Mouse (Mus musculus) forebrain, embryonic 16.5 days (tissue): ENCODE results near the gene Unkl. TPM values are rescaled to one million over a fixed set of nuclear protein-coding genes. Genes with fewer than 3 reads are reported as not detected.

ENCODE experiments used
- ATAC-seq: fragments of 200-750 bp; cut with Nextera tagmentation; 2 replicates; pipeline ENCODE4 v1.8.0; 2017; ENCODE audit warnings: mild to moderate bottlenecking, moderate library complexity
- H3K27ac ChIP-seq: fragments of 300-500 bp; sonication (generic); 2 replicates; pipeline ENCODE4 v1.5.1; 2014; ENCODE audit warnings: low read length, control low read depth
- H3K27me3 ChIP-seq: fragments of 300-500 bp; sonication (generic); replicated peaks from 2 replicates; pipeline ENCODE4 v1.6.1; 2014; ENCODE audit warnings: low read length; ENCODE audit not compliant: control insufficient read depth, insufficient read depth
- H3K36me3 ChIP-seq: fragments of 300-500 bp; sonication (generic); 2 replicates; pipeline ENCODE4 v1.6.1; 2014; ENCODE audit not compliant: control insufficient read depth, insufficient read depth
- H3K4me1 ChIP-seq: fragments of 300-500 bp; sonication (generic); replicated peaks from 2 replicates; pipeline ENCODE4 v1.6.1; 2014; ENCODE audit warnings: low read length; ENCODE audit not compliant: control insufficient read depth, insufficient read depth
- H3K4me2 ChIP-seq: fragments of 300-500 bp; sonication (generic); 2 replicates; pipeline ENCODE4 v1.6.1; 2014; ENCODE audit warnings: mild to moderate bottlenecking, low read length, control low read depth
- H3K4me3 ChIP-seq: fragments of 300-500 bp; sonication (generic); replicated peaks from 2 replicates; pipeline ENCODE4 v1.5.1; 2014; ENCODE audit warnings: mild to moderate bottlenecking, low read length, control low read depth
- H3K9ac ChIP-seq: fragments of 300-500 bp; sonication (generic); replicated peaks from 2 replicates; pipeline ENCODE4 v1.6.1; 2014; ENCODE audit warnings: low read depth, low read length, control low read depth
- H3K9me3 ChIP-seq: fragments of 300-500 bp; sonication (generic); 2 replicates; pipeline ENCODE4 v1.6.1; 2016; ENCODE audit warnings: low read length; ENCODE audit not compliant: control insufficient read depth
- WGBS: fragments of 180-500 bp; shearing (Covaris S2); extraction: QIAGEN DNeasy Blood & Tissue Kit; methylation state at CpG from one replicate; pipeline ENCODE4 v1.1.7; 2014; 5-methylcytosine and 5-hydroxymethylcytosine counted together
- polyA plus RNA-seq: library from polyadenylated mRNA; unstranded; fragments of >200 nt; fragmentation: Nextera tagmentation; extraction: Ambion mirVana; gene quantifications from 2 replicates; pipeline ENCODE4 v1.2.1, GENCODE M21; 2015

The Unkl gene
- 15.0 and 15.2 TPM in 2 replicates for polyA plus RNA-seq

DNA sequence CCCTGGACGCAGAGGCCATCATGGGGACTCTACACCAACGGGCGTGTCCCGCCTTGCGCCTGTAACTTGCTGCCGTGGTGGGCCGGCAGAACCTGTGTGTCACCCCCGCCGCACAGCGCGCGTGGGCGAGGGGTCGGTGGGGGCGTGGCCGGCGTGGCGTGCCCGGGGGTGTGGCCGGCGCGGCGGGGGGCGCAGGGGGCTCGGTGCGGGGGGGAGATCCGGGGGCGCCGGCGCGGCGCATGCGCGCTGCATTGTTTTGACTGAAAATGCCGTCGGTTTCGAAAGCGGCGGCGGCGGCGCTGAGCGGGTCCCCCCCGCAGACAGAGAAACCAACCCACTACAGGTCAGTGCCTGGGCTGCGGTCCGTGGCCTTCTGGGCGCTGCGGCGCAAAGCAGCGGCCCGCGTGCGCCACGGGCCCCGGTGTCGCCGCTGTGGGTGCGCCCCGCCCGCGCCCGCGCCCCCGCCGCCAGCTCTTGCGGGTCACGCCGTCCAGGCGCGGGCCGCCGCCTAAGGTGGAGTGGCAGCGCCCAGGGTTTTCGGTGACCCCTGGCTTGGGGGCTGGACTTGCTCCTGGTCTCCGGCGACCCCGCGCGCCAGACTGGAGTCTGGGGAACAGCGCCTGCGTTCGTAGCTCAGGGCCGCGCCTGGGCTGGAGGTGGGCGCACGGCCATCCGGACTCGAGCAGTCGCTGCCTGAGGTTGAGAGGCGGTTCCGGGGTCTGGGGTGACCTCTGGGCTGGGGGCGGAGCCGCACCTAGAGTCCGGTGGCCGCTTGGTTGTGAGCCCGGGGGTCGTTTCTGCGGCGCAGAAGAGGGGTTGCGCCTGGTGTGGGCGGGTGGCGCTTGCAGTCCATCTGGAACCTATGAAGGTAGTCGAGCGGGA is at the start of gene Unkl:
Unkl (plus strand) TSS at position 248 of the 882 bp plus-strand sequence.
- peaks cover 36% of the 10 kb centered on the region for H3K4me1 ChIP-seq
- H3K9ac ChIP-seq = peak within 1 kb of the TSS; percentile 86
- under 1% methylated on average over 77 of the region's 104 CpGs for WGBS
- H3K4me2 ChIP-seq = peak within 1 kb of the TSS; percentile 94
- H3K27me3 ChIP-seq = no peaks in the 10 kb centered on the region
- peak within 1 kb of the TSS; percentile 70 for H3K27ac ChIP-seq
- H3K9me3 ChIP-seq = no peaks in the 10 kb centered on the region
- H3K4me3 ChIP-seq = peak within 1 kb of the TSS; percentile 91
- ATAC-seq = peak; percentile 18
- no peaks in the 10 kb centered on the region for H3K36me3 ChIP-seq

DNA sequence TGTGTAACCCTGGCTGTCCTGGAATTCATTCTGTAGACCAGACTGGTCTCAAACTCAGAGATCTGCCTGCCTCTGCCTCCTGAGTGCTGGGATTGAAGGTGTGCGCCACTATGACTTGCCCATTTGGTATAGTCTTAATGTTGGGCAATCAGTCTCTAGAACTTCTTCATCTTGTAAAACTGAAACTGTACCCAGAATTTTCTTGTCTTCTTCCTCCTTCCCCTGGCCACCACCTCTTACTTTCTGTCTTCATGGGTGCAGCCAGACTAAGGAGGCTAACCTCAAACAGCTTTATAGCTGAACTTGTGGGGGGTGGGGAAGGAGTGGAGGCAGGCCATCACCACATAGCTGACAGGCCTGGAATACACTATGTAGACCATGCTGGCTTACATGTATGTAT is 49.4 kb upstream of the Unkl start:
- no peak overlapping the region for H3K4me2 ChIP-seq
- no peak for ATAC-seq
- no peak overlapping the region for H3K27ac ChIP-seq
- H3K36me3 ChIP-seq = no peaks in the 10 kb centered on the region
- no peak overlapping the region for H3K9ac ChIP-seq
- WGBS = 100% methylated on average over 1 of the region's 1 CpGs
- H3K4me1 ChIP-seq = peaks cover 9% of the 10 kb centered on the region
- no peak overlapping the region for H3K4me3 ChIP-seq
- H3K9me3 ChIP-seq = no peaks in the 10 kb centered on the region
- H3K27me3 ChIP-seq = no peaks in the 10 kb centered on the region

DNA sequence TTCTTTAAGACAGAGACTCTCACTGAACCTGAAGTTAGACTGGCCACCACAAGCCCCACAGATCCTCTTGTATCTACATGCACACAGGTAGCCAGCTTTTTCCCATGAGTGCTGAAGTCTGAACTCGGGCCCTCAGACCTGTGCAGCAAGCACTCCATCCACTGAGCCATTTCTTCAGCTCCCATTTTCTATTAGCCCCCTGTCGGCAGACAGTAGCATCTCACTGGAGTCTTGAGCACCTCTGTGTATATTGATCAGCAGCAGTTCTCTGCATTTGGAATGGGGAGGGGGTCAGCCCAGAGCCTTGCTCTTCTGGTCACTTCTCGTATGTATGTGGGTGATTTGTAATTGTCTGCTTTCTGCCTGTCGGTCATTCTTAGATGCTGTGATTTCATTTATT is 48.2 kb upstream of the Unkl start:
- Histone ChIP-seq H3K9me3 (no peaks in the 10 kb centered on the region), H3K4me1 (no peaks in the 10 kb centered on the region), H3K27ac (no peak overlapping the region), H3K4me3 (no peak overlapping the region), H3K4me2 (no peak overlapping the region), H3K27me3 (no peaks in the 10 kb centered on the region), H3K9ac (no peak overlapping the region), H3K36me3 (no peaks in the 10 kb centered on the region)
- 67% methylated on average over 4 of the region's 4 CpGs for WGBS
- no peak for ATAC-seq

DNA sequence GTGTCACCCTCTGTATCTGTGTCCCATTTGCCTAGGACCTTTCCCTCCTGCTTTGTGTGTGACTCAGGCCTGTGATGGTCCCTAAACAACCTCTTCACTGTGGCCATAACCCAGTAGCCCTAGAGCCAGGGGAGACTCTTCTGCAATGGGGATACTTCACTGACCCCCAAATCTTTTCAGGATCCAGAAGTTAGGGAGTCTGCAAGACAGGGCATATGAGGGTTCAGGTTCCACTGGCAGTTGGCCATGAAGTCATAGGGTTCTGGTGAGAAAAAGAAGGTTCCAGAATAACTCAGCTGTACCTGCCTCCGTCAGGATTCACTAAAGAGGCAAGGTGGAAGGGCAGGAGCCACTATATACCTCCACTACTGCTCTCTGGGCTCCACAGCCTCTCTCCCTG is 26.0 kb upstream of the Unkl start, which contains the start of gene Ccdc154:
Ccdc154 (plus strand) TSS at position 301 of the 400 bp plus-strand sequence.
- no peak within 1 kb of the TSS for H3K4me2 ChIP-seq
- ATAC-seq = no peak
- 92% methylated on average over 1 of the region's 1 CpGs for WGBS
- H3K27me3 ChIP-seq = no peaks in the 10 kb centered on the region
- no peak within 1 kb of the TSS for H3K4me3 ChIP-seq
- H3K9me3 ChIP-seq = no peaks in the 10 kb centered on the region
- H3K4me1 ChIP-seq = no peaks in the 10 kb centered on the region
- peaks cover 9% of the 10 kb centered on the region; the same call in 1 of the 2 replicates for H3K36me3 ChIP-seq
- no peak within 1 kb of the TSS for H3K27ac ChIP-seq
- H3K9ac ChIP-seq = no peak within 1 kb of the TSS

DNA sequence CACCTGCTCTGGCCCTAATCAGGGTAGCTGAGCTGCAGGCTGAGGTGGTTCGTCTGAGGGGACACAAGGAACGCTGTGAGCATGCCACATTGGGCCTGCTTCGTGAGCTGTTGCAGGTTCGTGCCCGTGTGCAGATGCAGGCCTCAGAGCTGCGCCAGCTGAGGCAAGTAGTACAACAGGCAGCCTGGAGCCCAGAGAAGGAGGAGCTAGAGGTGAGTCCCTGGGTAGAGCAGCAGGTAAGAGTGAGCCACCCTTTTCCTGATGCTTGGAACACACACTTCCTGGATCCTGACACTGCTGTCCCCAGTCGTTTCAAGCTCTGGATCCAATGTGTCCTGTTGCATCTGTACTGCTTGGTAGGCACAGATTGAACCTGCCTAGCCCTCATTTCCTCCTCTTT is 24.8 kb upstream of the Unkl start:
- H3K4me1 ChIP-seq = no peaks in the 10 kb centered on the region
- no peak overlapping the region for H3K4me2 ChIP-seq
- H3K27ac ChIP-seq = no peak overlapping the region
- H3K9ac ChIP-seq = no peak overlapping the region
- H3K4me3 ChIP-seq = no peak overlapping the region
- ATAC-seq = no peak
- H3K9me3 ChIP-seq = no peaks in the 10 kb centered on the region
- WGBS = 82% methylated on average over 7 of the region's 7 CpGs
- H3K36me3 ChIP-seq = peaks cover 9% of the 10 kb centered on the region; the same call in 1 of the 2 replicates
- no peaks in the 10 kb centered on the region for H3K27me3 ChIP-seq

DNA sequence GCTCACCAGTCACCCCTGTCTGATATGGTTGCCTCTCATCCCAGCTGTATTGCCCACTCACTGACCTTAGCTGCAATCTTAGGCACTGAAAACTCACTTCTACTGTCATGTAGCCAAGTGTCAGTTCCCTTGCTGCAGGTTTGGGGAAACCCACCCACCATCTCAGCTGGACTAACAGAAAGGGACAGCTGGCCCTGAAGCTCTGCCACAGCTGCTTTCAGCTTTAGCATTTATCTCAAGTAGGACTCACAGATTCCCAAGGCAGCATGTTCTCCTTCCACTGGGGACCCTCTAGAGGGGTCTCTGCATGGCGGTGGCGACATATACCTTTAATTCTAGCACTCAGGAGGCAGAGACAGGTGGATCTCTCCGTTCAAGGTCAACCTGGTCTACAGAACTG is 23.4 kb upstream of the Unkl start:
- H3K9ac ChIP-seq = no peak overlapping the region
- no peak overlapping the region for H3K4me3 ChIP-seq
- peaks cover 6% of the 10 kb centered on the region; the same call in 1 of the 2 replicates for H3K36me3 ChIP-seq
- no peaks in the 10 kb centered on the region for H3K9me3 ChIP-seq
- ATAC-seq = no peak
- WGBS = 79% methylated on average over 3 of the region's 3 CpGs
- H3K4me1 ChIP-seq = no peaks in the 10 kb centered on the region
- no peaks in the 10 kb centered on the region for H3K27me3 ChIP-seq
- no peak overlapping the region for H3K4me2 ChIP-seq
- H3K27ac ChIP-seq = no peak overlapping the region

DNA sequence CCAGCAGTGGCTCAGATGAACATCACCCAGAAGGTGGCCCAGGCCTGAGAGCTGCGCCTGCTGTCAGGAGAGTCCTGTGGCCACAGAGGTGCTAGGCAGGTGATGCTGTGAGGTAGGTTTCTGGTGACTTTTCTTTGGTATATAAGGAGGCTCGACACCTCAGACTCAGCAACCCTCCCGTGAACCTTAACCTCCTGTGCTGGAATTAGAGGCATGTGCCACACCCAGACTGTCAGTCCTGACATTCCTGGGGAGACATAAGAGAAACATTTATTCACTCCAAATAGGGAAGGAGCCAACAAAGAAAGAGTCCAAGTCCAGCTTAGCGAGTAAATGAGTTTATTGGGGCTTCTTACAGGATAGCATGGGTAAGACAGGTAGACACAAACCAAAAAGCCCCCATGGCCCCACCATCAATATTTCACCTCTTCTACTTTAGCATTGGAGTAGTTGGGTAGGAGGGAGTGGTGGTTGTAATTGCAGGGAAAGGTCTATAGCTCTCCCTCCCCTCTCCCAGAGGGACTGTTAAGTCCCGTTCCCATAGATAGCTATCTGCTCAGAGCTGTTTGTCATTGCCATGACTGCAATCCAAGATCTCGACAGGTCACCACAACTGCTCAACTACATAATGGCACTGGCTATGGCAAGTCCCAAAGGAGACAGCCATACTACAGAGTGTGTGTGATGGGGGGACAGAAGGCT is 22.1 kb upstream of the Unkl start:
- WGBS = 83% methylated on average over 6 of the region's 6 CpGs

DNA sequence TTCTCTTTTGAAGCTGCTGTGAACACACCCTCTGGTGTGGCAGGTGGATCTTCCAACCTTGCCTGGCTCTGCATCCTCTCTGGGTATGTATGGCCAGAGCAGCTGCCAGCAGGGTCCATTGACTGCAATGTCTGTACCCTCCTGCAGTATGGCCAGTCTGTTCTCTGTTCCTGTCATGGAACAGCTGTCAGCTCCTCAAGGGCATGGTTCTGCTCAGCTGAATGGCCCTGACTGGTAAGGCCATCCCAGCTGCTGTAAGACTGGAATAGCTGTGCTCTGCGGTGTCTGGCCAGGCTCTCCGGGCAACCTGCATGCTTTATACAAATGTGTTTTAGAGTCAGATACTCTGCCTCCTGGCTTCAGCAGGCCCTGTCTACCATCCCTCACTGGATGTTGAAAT is 18.5 kb upstream of the Unkl start:
- WGBS = 87% methylated on average over 2 of the region's 2 CpGs
- no peak for ATAC-seq
- H3K4me2 ChIP-seq = no peak overlapping the region
- no peaks in the 10 kb centered on the region for H3K4me1 ChIP-seq
- no peaks in the 10 kb centered on the region for H3K27me3 ChIP-seq
- H3K9ac ChIP-seq = no peak overlapping the region
- H3K27ac ChIP-seq = no peak overlapping the region
- no peaks in the 10 kb centered on the region for H3K9me3 ChIP-seq
- no peak overlapping the region for H3K4me3 ChIP-seq
- no peaks in the 10 kb centered on the region for H3K36me3 ChIP-seq

More for the DNA sequence above, 22.1 kb upstream of the Unkl start:
- no peak overlapping the region for H3K4me2 ChIP-seq
- no peak overlapping the region for H3K27ac ChIP-seq
- H3K9me3 ChIP-seq = no peaks in the 10 kb centered on the region
- H3K36me3 ChIP-seq = no peaks in the 10 kb centered on the region; the same call in 1 of the 2 replicates
- no peaks in the 10 kb centered on the region for H3K4me1 ChIP-seq
- no peak overlapping the region for H3K4me3 ChIP-seq
- no peaks in the 10 kb centered on the region for H3K27me3 ChIP-seq
- ATAC-seq = no peak
- H3K9ac ChIP-seq = no peak overlapping the region

DNA sequence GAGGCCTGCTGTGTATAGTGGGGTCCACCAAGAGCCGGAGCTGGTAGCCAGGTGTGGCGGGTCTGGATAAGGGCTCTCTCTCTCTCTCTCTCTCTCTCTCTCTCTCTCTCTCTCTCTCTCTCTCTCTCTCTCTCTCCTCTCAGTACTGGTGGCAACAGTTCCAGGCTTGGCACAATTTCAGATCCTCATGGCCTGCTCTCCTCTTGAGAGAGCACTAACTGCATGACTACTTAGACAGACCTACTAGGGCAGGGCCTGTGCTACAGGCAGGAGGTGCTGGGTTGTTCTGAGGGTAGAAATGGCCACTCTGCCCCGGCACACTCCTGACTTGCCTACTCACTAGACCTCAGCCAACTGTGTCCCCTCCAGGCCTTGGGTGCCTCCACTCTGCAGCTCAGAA is 15.6 kb upstream of the Unkl start:
- Histone ChIP-seq H3K9ac (no peak overlapping the region), H3K4me1 (no peaks in the 10 kb centered on the region), H3K4me2 (no peak overlapping the region), H3K27ac (no peak overlapping the region), H3K27me3 (no peaks in the 10 kb centered on the region), H3K9me3 (no peaks in the 10 kb centered on the region), H3K36me3 (no peaks in the 10 kb centered on the region), H3K4me3 (no peak overlapping the region)
- no peak for ATAC-seq
- 87% methylated on average over 3 of the region's 3 CpGs for WGBS
